Mouse (Mus musculus): ENCODE measurements at regions not wholly inside any gene's neighbourhood (a gene's known extent, or its start where the extent isn't known, plus 50 kb on each side); places are given as distances from the start of the nearest gene placed in this dataset.

DNA sequence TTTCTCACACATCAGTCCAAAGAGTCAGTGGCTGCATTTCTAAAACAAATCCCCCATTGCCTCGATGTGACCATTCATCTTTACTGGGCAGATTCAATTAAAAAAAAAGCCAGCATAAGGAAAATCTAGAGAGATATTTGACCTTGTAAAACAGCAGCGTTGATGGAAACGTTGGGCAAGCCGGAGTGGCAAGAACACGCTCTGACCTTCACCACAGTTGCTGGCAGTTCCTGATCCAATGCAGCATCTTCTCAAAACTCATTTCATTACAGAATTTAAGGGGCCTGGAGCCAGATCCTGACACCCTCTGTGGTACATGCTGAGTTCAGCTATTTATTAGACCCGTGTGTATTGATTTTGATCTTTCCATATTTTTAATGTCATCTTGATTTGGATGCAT, 225.7 kb upstream of the Rnd3 start:
- Histone ChIP-seq H3K4me3 (ENCODE audit: insufficient read depth, low read depth, low read length) (no peak overlapping the region), H3K27me3 (replicated peaks; ENCODE audit: control insufficient read depth, insufficient read depth, low read length) (no peaks in the 10 kb centered on the region), H3K4me1 (ENCODE audit: control insufficient read depth, insufficient read depth, low read length) (no peaks in the 10 kb centered on the region), H3K27ac (ENCODE audit: insufficient read depth, low read depth, low read length) (no peak overlapping the region), H3K36me3 (ENCODE audit: control insufficient read depth, insufficient read depth, low read length) (no peaks in the 10 kb centered on the region)
- TF ChIP-seq POLR2A (IDR thresholded peaks at IDR 0.05; ENCODE audit: low read depth, low read length) (no peak), CTCF (conservative IDR thresholded peaks at IDR 0.05; ENCODE audit: insufficient read depth, insufficient read length, low read depth, low read length) (no peak)
- DNase-seq: no peak
- WGBS: 90% methylated on average over 6 of the region's 6 CpGs

- 63% methylated on average over 3 of the region's 3 CpGs for WGBS
- Histone ChIP-seq H3K27me3 (replicated peaks; ENCODE audit: control insufficient read depth, insufficient read depth, low read length) (no peaks in the 10 kb centered on the region), H3K4me3 (ENCODE audit: insufficient read depth, low read depth, low read length) (no peak overlapping the region), H3K27ac (ENCODE audit: insufficient read depth, low read depth, low read length) (no peak overlapping the region), H3K4me1 (ENCODE audit: control insufficient read depth, insufficient read depth, low read length) (no peaks in the 10 kb centered on the region), H3K36me3 (ENCODE audit: control insufficient read depth, insufficient read depth, low read length) (no peaks in the 10 kb centered on the region)
- no peak for DNase-seq
- TF ChIP-seq CTCF (conservative IDR thresholded peaks at IDR 0.05; ENCODE audit: insufficient read depth, insufficient read length, low read depth, low read length) (no peak), POLR2A (IDR thresholded peaks at IDR 0.05; ENCODE audit: low read depth, low read length) (no peak)
Observed at GRCm38 (mm10) chr2:51372771-51373170, 223.9 kb upstream of the Rnd3 start.

DNA sequence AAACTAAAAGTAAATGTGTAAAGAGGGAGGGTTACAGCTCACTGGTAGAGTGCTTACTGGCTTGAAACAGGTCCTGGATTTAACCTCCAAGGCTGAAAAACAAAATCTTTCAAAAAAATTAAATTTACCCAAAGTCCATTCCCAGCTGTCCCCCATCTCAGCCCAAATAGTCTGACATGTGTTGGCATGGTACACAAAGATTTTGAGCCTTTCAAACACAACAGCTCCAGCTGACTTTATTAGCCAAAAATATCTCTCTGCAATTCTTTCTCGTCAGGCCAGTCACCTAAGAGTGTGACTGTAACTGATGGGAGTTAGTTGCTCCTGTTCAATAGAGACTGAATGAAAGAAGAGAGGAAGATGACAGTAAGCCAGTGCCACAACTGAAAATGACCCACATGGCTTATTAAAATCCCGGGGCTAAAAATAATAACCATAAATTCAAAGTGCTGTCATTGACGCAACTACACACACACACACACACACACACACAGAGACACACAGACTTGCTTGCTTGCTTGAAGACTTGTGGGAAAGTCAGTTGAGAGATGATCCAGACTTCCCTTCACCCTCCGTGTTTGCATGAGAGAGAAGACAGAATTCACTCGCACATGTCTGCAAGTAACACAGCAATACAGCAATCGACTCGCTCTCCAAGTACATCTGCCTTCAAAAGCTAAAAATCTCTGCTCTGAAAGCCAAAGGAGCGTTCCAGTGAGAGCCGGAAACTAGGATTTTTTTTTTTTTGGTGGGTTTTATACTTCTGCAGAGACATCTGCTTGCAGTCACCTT, 214.1 kb upstream of the Rnd3 start:
- no peaks in the 10 kb centered on the region for H3K36me3 ChIP-seq (ENCODE audit: control insufficient read depth, insufficient read depth, low read length)
- no peaks in the 10 kb centered on the region for H3K4me1 ChIP-seq (ENCODE audit: control insufficient read depth, insufficient read depth, low read length)
- no peak overlapping the region for H3K4me3 ChIP-seq (ENCODE audit: insufficient read depth, low read depth, low read length)
- 65% methylated on average over 9 of the region's 9 CpGs for WGBS
- no peak for DNase-seq
- no peaks in the 10 kb centered on the region for H3K27me3 ChIP-seq (replicated peaks; ENCODE audit: control insufficient read depth, insufficient read depth, low read length)
- TF ChIP-seq POLR2A (IDR thresholded peaks at IDR 0.05; ENCODE audit: low read depth, low read length) (no peak), CTCF (conservative IDR thresholded peaks at IDR 0.05; ENCODE audit: insufficient read depth, insufficient read length, low read depth, low read length) (no peak)
- H3K27ac ChIP-seq (ENCODE audit: insufficient read depth, low read depth, low read length): no peak overlapping the region

DNA sequence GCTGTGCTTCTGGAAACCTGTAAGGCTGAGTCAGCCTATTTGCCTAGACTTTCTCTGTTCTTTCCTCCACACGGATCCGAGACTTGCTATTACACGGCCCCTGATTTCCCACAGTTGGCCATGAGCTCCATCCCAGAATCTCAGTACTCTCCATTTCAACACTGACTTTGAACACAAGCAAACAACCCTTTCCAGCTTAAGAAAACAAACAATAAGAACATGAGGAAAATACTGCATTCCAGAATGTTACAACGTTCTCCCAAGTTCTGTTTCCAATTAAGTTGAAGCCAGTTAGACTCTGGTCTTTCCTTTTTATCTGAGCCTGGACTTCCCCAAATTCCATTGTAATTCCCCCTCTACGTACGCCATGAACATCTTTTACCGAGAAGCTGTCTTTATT, 206.4 kb upstream of the Rnd3 start:
- no peak for TF ChIP-seq POLR2A (IDR thresholded peaks at IDR 0.05; ENCODE audit: low read depth, low read length)
- no peak for TF ChIP-seq CTCF (conservative IDR thresholded peaks at IDR 0.05; ENCODE audit: insufficient read depth, insufficient read length, low read depth, low read length)
- Histone ChIP-seq H3K4me1 (ENCODE audit: control insufficient read depth, insufficient read depth, low read length) (no peaks in the 10 kb centered on the region), H3K4me3 (ENCODE audit: insufficient read depth, low read depth, low read length) (no peak overlapping the region), H3K36me3 (ENCODE audit: control insufficient read depth, insufficient read depth, low read length) (no peaks in the 10 kb centered on the region), H3K27ac (ENCODE audit: insufficient read depth, low read depth, low read length) (no peak overlapping the region), H3K27me3 (replicated peaks; ENCODE audit: control insufficient read depth, insufficient read depth, low read length) (no peaks in the 10 kb centered on the region)
- DNase-seq: no peak
- 86% methylated on average over 7 of the region's 7 CpGs for WGBS

DNA sequence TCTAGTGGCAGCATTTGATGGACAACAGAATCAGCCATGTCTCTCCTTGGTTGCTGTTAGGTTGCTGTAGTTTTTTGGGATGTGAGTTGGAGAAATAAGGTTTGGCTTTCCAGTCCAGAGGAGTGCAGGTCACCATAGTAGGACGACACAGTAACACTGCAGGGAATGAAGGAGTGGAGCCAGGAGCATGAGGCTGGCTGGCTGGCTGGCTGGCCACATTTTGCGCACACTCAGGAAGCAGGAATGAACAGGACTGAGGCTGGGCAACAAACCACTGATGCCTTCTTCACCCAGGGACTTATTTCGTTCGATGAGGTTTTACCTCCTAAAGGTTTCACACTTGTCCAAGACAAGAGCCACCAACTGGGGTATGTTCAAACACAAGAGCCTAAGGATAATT, 205.9 kb upstream of the Rnd3 start:
- H3K27me3 ChIP-seq (replicated peaks; ENCODE audit: control insufficient read depth, insufficient read depth, low read length): no peaks in the 10 kb centered on the region
- 95% methylated on average over 4 of the region's 4 CpGs for WGBS

GRCm38 (mm10) chr2:51349614-51350013, 200.7 kb upstream of the Rnd3 start:
- WGBS: 75% methylated on average over 2 of the region's 2 CpGs

More for the DNA sequence above, 205.9 kb upstream of the Rnd3 start:
- DNase-seq: no peak
- H3K4me3 ChIP-seq (ENCODE audit: insufficient read depth, low read depth, low read length): no peak overlapping the region
- no peaks in the 10 kb centered on the region for H3K4me1 ChIP-seq (ENCODE audit: control insufficient read depth, insufficient read depth, low read length)
- H3K36me3 ChIP-seq (ENCODE audit: control insufficient read depth, insufficient read depth, low read length): no peaks in the 10 kb centered on the region
- TF ChIP-seq POLR2A (IDR thresholded peaks at IDR 0.05; ENCODE audit: low read depth, low read length): no peak
- no peak for TF ChIP-seq CTCF (conservative IDR thresholded peaks at IDR 0.05; ENCODE audit: insufficient read depth, insufficient read length, low read depth, low read length)
- no peak overlapping the region for H3K27ac ChIP-seq (ENCODE audit: insufficient read depth, low read depth, low read length)

GRCm38 (mm10) chr2:51348774-51349173, 199.9 kb upstream of the Rnd3 start:
- Histone ChIP-seq H3K27me3 (replicated peaks; ENCODE audit: control insufficient read depth, insufficient read depth, low read length) (no peaks in the 10 kb centered on the region), H3K36me3 (ENCODE audit: control insufficient read depth, insufficient read depth, low read length) (no peaks in the 10 kb centered on the region), H3K4me3 (ENCODE audit: insufficient read depth, low read depth, low read length) (no peak overlapping the region), H3K27ac (ENCODE audit: insufficient read depth, low read depth, low read length) (no peak overlapping the region), H3K4me1 (ENCODE audit: control insufficient read depth, insufficient read depth, low read length) (no peaks in the 10 kb centered on the region)
- TF ChIP-seq POLR2A (IDR thresholded peaks at IDR 0.05; ENCODE audit: low read depth, low read length) (no peak), CTCF (conservative IDR thresholded peaks at IDR 0.05; ENCODE audit: insufficient read depth, insufficient read length, low read depth, low read length) (no peak)
- 85% methylated on average over 2 of the region's 2 CpGs for WGBS
- DNase-seq: no peak

More at GRCm38 (mm10) chr2:51349614-51350013, 200.7 kb upstream of the Rnd3 start:
- TF ChIP-seq POLR2A (IDR thresholded peaks at IDR 0.05; ENCODE audit: low read depth, low read length): no peak
- H3K4me1 ChIP-seq (ENCODE audit: control insufficient read depth, insufficient read depth, low read length): no peaks in the 10 kb centered on the region
- H3K36me3 ChIP-seq (ENCODE audit: control insufficient read depth, insufficient read depth, low read length): no peaks in the 10 kb centered on the region
- no peak overlapping the region for H3K4me3 ChIP-seq (ENCODE audit: insufficient read depth, low read depth, low read length)
- H3K27ac ChIP-seq (ENCODE audit: insufficient read depth, low read depth, low read length): no peak overlapping the region
- DNase-seq: no peak
- H3K27me3 ChIP-seq (replicated peaks; ENCODE audit: control insufficient read depth, insufficient read depth, low read length): no peaks in the 10 kb centered on the region

Measured in kidney, adult 2 months (tissue).